Mouse (Mus musculus): ENCODE data around the gene Cdc42bpb. TPM values are rescaled to one million over a fixed set of nuclear protein-coding genes. Genes with fewer than 3 reads are reported as not detected.

The Cdc42bpb gene
- total and polyA plus RNA-seq, 3 experiments, result 16.7 to 29.7 (median 25.4) TPM

DNA sequence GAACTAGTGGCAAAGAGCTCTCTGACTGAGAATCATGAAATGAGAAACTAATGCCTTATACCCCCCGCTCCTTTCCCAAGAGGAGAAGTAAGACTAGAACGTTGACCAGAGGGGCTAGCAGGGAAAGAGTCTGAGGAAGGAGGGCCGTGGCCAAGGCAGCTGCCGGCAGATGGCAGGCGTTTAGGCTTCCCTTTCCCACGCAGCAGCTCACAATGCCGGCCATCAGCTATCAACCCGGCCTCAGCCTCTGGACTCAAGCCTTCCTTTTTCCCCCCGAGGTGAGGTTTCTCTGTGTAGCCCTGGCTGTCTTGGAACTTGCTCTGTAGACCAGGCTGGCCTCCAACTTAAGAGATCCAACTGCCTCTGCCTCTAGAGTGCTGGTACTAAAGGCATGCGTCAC is 25.0 kb downstream of the Cdc42bpb start:
- Histone ChIP-seq H3K4me2 (ENCODE audit: insufficient read depth, low read depth, poor library complexity, severe bottlenecking) (no peak overlapping the region), H3K9ac (ENCODE audit: insufficient read depth, low read depth) (no peak overlapping the region)
- TF ChIP-seq MAFK (IDR thresholded peaks at IDR 0.05; ENCODE audit: insufficient replicate concordance, low read length), result no peak

DNA sequence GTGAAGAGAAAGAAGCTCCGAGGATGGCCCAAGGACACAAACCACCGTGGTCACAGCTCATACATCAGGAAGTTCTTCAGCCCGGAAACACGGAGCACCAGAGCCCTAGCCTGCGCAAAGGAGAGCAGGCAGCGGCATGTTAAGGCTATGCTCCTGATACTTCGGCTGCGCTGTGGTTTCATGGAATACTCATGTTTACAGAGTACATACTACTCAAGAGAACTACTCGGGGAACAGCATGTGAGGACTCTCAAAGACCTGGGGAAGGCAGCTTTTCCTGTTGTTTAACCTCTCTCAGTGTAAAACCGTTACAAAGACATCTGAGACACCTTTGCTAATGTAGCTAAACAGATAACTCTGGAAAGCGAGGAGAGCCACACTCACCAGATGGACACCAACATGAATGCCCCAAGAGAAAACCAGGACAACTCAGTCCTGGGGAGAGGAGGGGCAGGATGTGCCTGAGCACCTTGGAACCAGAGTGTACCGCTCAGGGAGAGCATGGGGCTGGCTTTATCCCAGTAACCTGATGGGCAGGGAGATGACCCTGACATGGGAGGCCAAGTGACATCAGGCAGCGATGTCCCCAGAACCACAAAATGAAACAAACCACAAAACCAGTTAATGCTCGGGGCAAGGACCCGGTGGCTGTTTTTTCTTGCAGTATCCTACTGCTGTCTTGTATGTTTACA is 27.8 kb downstream of the Cdc42bpb start:
- in situ Hi-C loops (cut with MboI; ENCODE audit: low pct_ligation_motif_present, low pct_unique_long_range_greater_than_20kb, low sequenced_read_pairs) (no loop called here), dilution Hi-C loops (cut with MboI; ENCODE audit: extremely low pct_ligation_motif_present, extremely low pct_unique_long_range_greater_than_20kb, low sequenced_read_pairs) (no loop called here)
- no peak overlapping the region for H3K4me3 ChIP-seq (replicated peaks in 1 of 3; ENCODE audit: low read depth in 2 of 3, low read length in 2 of 3, poor library complexity in 1 of 3)
- H3K4me1 ChIP-seq (ENCODE audit: control insufficient read depth in 1 of 2, insufficient read depth in 2 of 2), result peaks cover 9 to 24% of the 10 kb centered on the region in 2 experiments
- no peaks in the 10 kb centered on the region for H3K9me3 ChIP-seq (replicated peaks; ENCODE audit: low read length)
- peaks cover 0 to 27% of the 10 kb centered on the region in 2 experiments for H3K36me3 ChIP-seq (replicated peaks in 1 of 2; ENCODE audit: control insufficient read depth in 1 of 2, insufficient read depth in 1 of 2, low read length in 1 of 2)
- no peak overlapping the region for H3K27ac ChIP-seq (ENCODE audit: insufficient read depth, low read depth)
- H3K4me2 ChIP-seq (ENCODE audit: insufficient read depth, low read depth, poor library complexity, severe bottlenecking), result no peak overlapping the region
- no peak for DNase-seq (ENCODE audit: extremely low read depth)
- H3K9ac ChIP-seq (ENCODE audit: insufficient read depth, low read depth), result no peak overlapping the region
- no peaks in the 10 kb centered on the region for H3K27me3 ChIP-seq (replicated peaks)
- no peaks in the 10 kb centered on the region for H3K79me2 ChIP-seq (replicated peaks; ENCODE audit: control insufficient read depth, extremely low read depth, insufficient read depth, poor library complexity, severe bottlenecking)
- TF ChIP-seq MXI1 (IDR thresholded peaks at IDR 0.05; ENCODE audit: low read depth, low read length), result no peak
- TF ChIP-seq MYC (IDR thresholded peaks at IDR 0.05; ENCODE audit: low read depth, low read length), result no peak
- no peak for TF ChIP-seq GABPA (IDR thresholded peaks at IDR 0.05; ENCODE audit: insufficient replicate concordance, low read depth, low read length)
- no peak for TF ChIP-seq PAX5 (IDR thresholded peaks at IDR 0.05; ENCODE audit: low read length)
- no peak for TF ChIP-seq KAT2A (IDR thresholded peaks at IDR 0.05; ENCODE audit: insufficient replicate concordance, low read length)
- no peak for TF ChIP-seq BHLHE40 (IDR thresholded peaks at IDR 0.05; ENCODE audit: low read depth, low read length)
- TF ChIP-seq E2F4 (IDR thresholded peaks at IDR 0.05; ENCODE audit: insufficient replicate concordance, low read depth, low read length), result no peak
- TF ChIP-seq EP300 (IDR thresholded peaks at IDR 0.05; ENCODE audit: low read length), result no peak
- no peak for TF ChIP-seq MAZ (IDR thresholded peaks at IDR 0.05; ENCODE audit: low read depth, low read length)
- TF ChIP-seq POLR2AphosphoS2 (IDR thresholded peaks at IDR 0.05; ENCODE audit: low read depth, low read length), result no peak
- TF ChIP-seq NRF1 (IDR thresholded peaks at IDR 0.05; ENCODE audit: low read depth, low read length), result no peak
- no peak for TF ChIP-seq POLR2A (IDR thresholded peaks at IDR 0.05; ENCODE audit: low read depth, low read length)
- no peak for TF ChIP-seq CTCF (conservative IDR thresholded peaks at IDR 0.05 in 1 of 2, IDR thresholded peaks at IDR 0.05 in 1 of 2; ENCODE audit: low read depth in 2 of 2, low read length in 2 of 2)
- TF ChIP-seq JUN (IDR thresholded peaks at IDR 0.05; ENCODE audit: insufficient read depth, low read depth, low read length), result no peak
- no peak for TF ChIP-seq NELFE (IDR thresholded peaks at IDR 0.05; ENCODE audit: low read depth, low read length)
- TF ChIP-seq RCOR1 (conservative IDR thresholded peaks at IDR 0.05; ENCODE audit: low read depth, low read length), result no peak
- TF ChIP-seq SMC3 (IDR thresholded peaks at IDR 0.05; ENCODE audit: low read depth, low read length), result no peak

More for the DNA sequence above, 25.0 kb downstream of the Cdc42bpb start:
- no peak overlapping the region for H3K27ac ChIP-seq (ENCODE audit: insufficient read depth, low read depth)
- dilution Hi-C loops (cut with MboI; ENCODE audit: extremely low pct_ligation_motif_present, extremely low pct_unique_long_range_greater_than_20kb, low sequenced_read_pairs), result no loop called here
- peaks cover 0 to 28% of the 10 kb centered on the region in 2 experiments for H3K36me3 ChIP-seq (replicated peaks in 1 of 2; ENCODE audit: control insufficient read depth in 1 of 2, insufficient read depth in 1 of 2, low read length in 1 of 2)
- peaks cover 3 to 9% of the 10 kb centered on the region in 2 experiments for H3K4me1 ChIP-seq (ENCODE audit: control insufficient read depth in 1 of 2, insufficient read depth in 2 of 2)
- H3K9me3 ChIP-seq (replicated peaks; ENCODE audit: low read length), result no peaks in the 10 kb centered on the region
- DNase-seq (ENCODE audit: extremely low read depth), result no peak
- H3K4me3 ChIP-seq (replicated peaks in 1 of 3; ENCODE audit: low read depth in 2 of 3, low read length in 2 of 3, poor library complexity in 1 of 3), result no peak overlapping the region
- H3K27me3 ChIP-seq (replicated peaks), result no peaks in the 10 kb centered on the region
- in situ Hi-C loops (cut with MboI; ENCODE audit: low pct_ligation_motif_present, low pct_unique_long_range_greater_than_20kb, low sequenced_read_pairs), result no loop called here
- H3K79me2 ChIP-seq (replicated peaks; ENCODE audit: control insufficient read depth, extremely low read depth, insufficient read depth, poor library complexity, severe bottlenecking), result no peaks in the 10 kb centered on the region
